Mouse (Mus musculus) midbrain, postnatal 0 days (tissue): ENCODE measurements around the gene Ikzf3. TPM values are rescaled to one million over a fixed set of nuclear protein-coding genes. Genes with fewer than 3 reads are reported as not detected.

Experiments used
- ATAC-seq: fragments of 200-750 bp; cut with Nextera tagmentation; 2 replicates; pipeline ENCODE4 v1.8.0; 2017; ENCODE audit warnings: moderate number of reproducible peaks, mild to moderate bottlenecking, moderate TSS enrichment, moderate library complexity; ENCODE audit not compliant: low FRiP score
- DNase-seq: peaks from one replicate; pipeline ENCODE4 v3.0.0-alpha.2; 2015; ENCODE audit warnings: low spot score
- H3K27ac ChIP-seq: fragments of 300-500 bp; sonication (generic); 2 replicates; pipeline ENCODE4 v1.5.1; 2014; ENCODE audit warnings: low read depth, mild to moderate bottlenecking, low read length, mixed read lengths
- H3K27me3 ChIP-seq: fragments of 300-500 bp; sonication (generic); 2 replicates; pipeline ENCODE4 v1.6.1; 2014; ENCODE audit warnings: low read length, control low read depth, mixed read lengths; ENCODE audit not compliant: insufficient read depth
- H3K36me3 ChIP-seq: fragments of 300-500 bp; sonication (generic); 2 replicates; pipeline ENCODE4 v1.6.1; 2014; ENCODE audit warnings: low read length, control low read depth, mixed read lengths; ENCODE audit not compliant: insufficient read depth
- H3K4me1 ChIP-seq: fragments of 300-500 bp; sonication (generic); 2 replicates; pipeline ENCODE4 v1.6.1; 2014; ENCODE audit warnings: mild to moderate bottlenecking, control low read depth, antibody characterized with exemption, low read length, mixed read lengths; ENCODE audit not compliant: insufficient read depth
- H3K4me2 ChIP-seq: fragments of 300-500 bp; sonication (generic); 2 replicates; pipeline ENCODE4 v1.6.1; 2014; ENCODE audit warnings: low read depth, mild to moderate bottlenecking, low read length, mixed read lengths; ENCODE audit not compliant: poor library complexity, severe bottlenecking
- H3K4me3 ChIP-seq: fragments of 300-500 bp; sonication (generic); 2 replicates; pipeline ENCODE4 v1.5.1; 2014; ENCODE audit warnings: low read depth, mild to moderate bottlenecking, low read length, moderate library complexity
- H3K9ac ChIP-seq: fragments of 300-500 bp; sonication (generic); replicated peaks from 2 replicates; pipeline ENCODE4 v1.6.1; 2014; ENCODE audit warnings: mild to moderate bottlenecking, low read length, moderate library complexity, mixed read lengths; ENCODE audit not compliant: poor library complexity, severe bottlenecking
- H3K9me3 ChIP-seq: fragments of 300-500 bp; sonication (generic); 2 replicates; pipeline ENCODE4 v1.6.1; 2016; ENCODE audit warnings: low read length, control low read depth
- CTCF ChIP-seq: IDR thresholded peaks from 2 replicates; pipeline ENCODE4 v1.5.1; 2016; ENCODE audit warnings: antibody characterized with exemption, mild to moderate bottlenecking
- WGBS: fragments of 180-500 bp; shearing (Covaris S2); extraction: QIAGEN DNeasy Blood & Tissue Kit; methylation state at CpG from one replicate; pipeline ENCODE4 v1.1.7; 2014; 5-methylcytosine and 5-hydroxymethylcytosine counted together
- polyA plus RNA-seq: library from polyadenylated mRNA; unstranded; fragments of >200 nt; fragmentation: Nextera tagmentation; extraction: Ambion mirVana; gene quantifications from 2 replicates; pipeline ENCODE4 v1.2.1, GENCODE M21; 2015
- total RNA-seq: library from RNA; depleted of rRNA; stranded (reverse); fragments of >200 nt; gene quantifications from 2 replicates; pipeline ENCODE4 v1.2.3, GENCODE M21; 2014

The Ikzf3 gene
- total and polyA plus RNA-seq, 2 experiments from 2014 or later = 0.05 to 0.16 TPM

DNA sequence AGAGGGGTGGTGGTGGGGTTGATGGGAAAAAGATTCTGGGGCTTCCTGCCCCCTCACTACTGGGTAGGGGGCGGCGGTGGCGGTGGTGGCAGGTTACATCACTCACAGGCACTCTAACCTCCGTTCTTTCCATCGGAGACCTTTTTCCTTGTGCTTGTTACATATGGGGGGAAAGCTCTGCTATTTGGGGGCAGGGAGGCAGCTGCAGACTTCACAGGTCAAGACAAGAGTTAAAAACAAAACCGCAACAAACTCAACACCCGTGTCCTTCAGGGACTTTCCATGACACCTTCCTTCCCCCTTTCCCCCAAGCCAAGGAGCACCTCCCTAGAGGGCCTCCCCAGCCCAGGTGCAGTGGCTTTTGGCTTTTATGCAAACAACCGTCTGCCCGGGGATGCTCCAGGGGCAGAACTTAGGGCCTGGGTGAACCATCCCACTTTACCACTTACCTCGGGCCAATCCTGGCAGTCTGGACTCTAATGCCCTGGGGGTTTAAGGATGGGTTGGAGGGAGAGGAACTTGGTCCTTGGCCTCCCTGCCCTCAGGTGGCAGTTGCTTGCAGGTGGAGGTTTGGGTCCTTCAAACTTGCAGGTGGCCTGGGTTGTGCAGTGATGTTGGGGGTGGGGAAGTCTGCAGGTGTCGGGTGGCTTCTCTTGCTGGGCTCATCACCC lies 86.6 kb downstream of the Ikzf3 start:
- DNase-seq (no peak), ATAC-seq (no peak)
- Histone ChIP-seq H3K4me3 (no peak overlapping the region), H3K4me1 (no peaks in the 10 kb centered on the region), H3K9me3 (no peaks in the 10 kb centered on the region), H3K9ac (no peak overlapping the region), H3K27ac (no peak overlapping the region), H3K4me2 (no peak overlapping the region), H3K27me3 (peaks cover 7% of the 10 kb centered on the region), H3K36me3 (no peaks in the 10 kb centered on the region)
- no peak for TF ChIP-seq CTCF
- WGBS = 24% methylated on average over 11 of the region's 11 CpGs

DNA sequence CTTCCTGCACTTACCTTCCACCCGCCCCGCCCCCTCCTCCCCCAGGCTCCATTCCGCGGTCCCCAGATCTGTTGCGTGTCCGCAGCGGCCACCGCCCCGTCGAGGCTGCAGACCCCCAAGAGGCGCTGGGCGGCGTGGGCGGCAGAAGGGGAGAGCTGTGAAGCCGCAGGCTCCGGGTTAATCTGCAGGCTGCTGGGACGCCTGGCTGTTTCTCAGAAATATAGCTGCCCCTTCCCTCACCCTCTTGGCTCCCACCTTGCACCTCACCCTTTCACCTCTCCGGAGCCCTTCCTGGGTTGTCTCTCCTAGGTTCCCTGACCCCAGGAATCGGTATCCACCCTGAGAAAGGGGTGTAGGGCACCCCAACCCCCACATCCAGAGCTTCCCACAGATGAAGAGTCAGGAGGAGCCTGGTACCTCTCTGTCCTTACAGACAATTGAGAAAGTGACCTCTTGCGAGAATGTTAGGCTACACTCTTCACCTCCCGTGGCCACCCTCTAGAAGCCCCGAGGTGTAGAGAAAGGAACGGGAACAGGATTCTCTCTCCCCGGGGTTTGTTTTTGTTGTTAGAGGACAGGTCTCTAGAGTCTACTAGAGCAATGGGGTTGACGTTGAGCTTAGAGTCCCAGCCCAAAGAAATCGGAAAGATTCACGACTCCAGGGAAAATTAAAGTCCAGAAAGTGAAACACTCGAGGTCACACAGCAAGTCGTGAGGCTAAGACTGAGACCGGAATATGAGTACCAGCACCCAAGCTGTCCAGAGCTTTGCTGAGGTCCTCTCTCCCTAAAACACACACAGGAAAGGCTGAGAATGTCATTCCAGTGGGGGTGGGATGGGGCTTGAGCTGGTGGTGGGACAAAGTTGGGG lies 87.5 kb downstream of the Ikzf3 start:
- Histone ChIP-seq H3K27ac (no peak overlapping the region; the same call in 1 of the 2 replicates), H3K4me2 (peak overlapping the region; percentile 75), H3K4me3 (peak overlapping the region; percentile 57), H3K9me3 (no peaks in the 10 kb centered on the region), H3K9ac (peak overlapping the region; percentile 67), H3K4me1 (no peaks in the 10 kb centered on the region), H3K36me3 (no peaks in the 10 kb centered on the region), H3K27me3 (peaks cover 7% of the 10 kb centered on the region)
- DNase-seq (no peak), ATAC-seq (0 out of 2 replicates have a peak, but pooled peaks have one; percentile 3)
- no peak for TF ChIP-seq CTCF
- 5% methylated on average over 24 of the region's 30 CpGs for WGBS

DNA sequence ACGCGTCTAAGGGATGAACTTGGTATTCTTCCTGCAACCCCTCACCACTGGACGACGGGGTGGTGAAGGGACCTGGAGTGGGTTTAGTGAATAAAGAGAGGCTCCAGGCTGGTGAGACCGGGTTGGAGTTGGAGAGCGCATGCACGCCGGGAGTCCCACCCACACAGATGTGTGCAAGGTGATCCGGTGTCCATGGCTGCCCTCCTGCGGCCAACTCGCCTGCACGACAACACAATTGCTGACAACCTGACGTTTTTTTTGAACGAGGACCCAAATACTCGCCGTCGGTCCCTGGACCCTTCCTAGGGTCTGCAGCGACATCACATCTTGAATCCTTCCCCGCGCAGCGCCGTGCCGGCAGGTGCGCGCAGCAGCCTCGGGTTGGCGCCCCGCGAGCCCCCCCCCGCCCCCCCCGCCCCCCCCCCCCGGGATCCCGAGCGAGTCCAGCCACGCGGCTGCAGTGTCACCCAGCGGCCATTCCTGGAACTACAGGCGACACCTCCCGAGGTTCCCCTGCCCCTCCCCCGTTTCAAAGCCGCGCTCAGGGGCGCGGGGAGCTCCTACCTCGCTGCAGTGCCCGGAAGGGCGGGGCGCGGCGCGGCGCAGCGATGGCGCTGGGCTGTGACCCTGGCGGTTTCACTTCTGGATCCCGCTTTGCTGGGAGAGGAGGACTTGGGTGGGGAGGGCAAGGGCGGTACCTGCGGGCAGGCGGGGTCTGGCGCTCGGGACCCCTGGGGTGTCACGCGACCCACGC lies 88.3 kb downstream of the Ikzf3 start:
- WGBS = under 1% methylated on average over 51 of the region's 64 CpGs
- Histone ChIP-seq H3K4me2 (peak overlapping the region; percentile 75), H3K36me3 (no peaks in the 10 kb centered on the region), H3K4me3 (peak overlapping the region; percentile 57), H3K27ac (peak overlapping the region; percentile 76), H3K4me1 (no peaks in the 10 kb centered on the region), H3K9me3 (no peaks in the 10 kb centered on the region), H3K27me3 (peaks cover 7% of the 10 kb centered on the region), H3K9ac (peak overlapping the region; percentile 67)
- ATAC-seq (peak; percentile 84), DNase-seq (peak; percentile 82)
- TF ChIP-seq CTCF = peak; percentile 71

DNA sequence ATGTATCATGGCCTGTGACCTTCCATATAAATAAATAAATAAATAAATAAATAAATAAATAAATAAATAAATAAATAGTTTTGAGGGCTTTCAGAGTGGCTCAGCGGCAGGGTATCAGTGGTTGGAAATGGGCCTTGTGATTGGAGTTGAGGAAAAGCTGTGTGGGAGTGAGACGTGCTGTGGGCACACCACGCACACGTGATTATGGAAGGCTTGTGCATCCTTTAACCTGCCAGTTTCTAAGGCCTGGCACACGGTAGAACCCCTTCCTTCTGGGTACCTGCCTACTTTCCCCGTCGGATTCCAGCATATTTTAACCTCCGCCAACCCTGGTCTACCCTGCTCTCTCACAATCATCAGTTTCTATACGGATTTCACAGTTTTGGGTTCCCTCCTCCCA lies 88.9 kb downstream of the Ikzf3 start:
- DNase-seq (no peak), ATAC-seq (peak; percentile 58)
- TF ChIP-seq CTCF = no peak
- Histone ChIP-seq H3K27ac (peak overlapping the region; percentile 76), H3K4me2 (peak overlapping the region; percentile 75), H3K9me3 (no peaks in the 10 kb centered on the region), H3K27me3 (peaks cover 7% of the 10 kb centered on the region), H3K4me1 (no peaks in the 10 kb centered on the region), H3K9ac (peak overlapping the region; percentile 67), H3K4me3 (peak overlapping the region; percentile 57), H3K36me3 (no peaks in the 10 kb centered on the region)
- 19% methylated on average over 9 of the region's 9 CpGs for WGBS

DNA sequence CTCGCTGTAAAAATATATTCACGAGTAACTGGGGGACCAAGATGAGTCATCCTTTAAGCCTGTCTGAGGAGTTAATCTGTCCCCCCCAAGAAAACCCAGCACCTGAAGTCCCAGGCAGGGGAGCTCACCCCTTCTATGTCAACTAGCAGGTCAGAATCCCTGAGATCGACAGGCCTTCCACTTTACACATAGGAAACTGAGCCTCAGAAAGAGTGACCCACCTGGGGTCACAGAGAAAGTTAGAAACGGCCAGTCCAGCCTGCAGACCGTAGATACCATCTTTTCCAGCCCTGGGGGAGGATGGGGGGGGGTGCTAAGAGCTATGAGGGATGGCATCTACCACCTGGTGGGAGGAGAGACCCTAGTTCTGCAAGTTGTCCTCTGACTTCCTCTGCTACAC lies 89.3 kb downstream of the Ikzf3 start:
- Histone ChIP-seq H3K4me2 (peak overlapping the region; percentile 75; the same call in 1 of the 2 replicates), H3K36me3 (no peaks in the 10 kb centered on the region), H3K27ac (no peak overlapping the region), H3K27me3 (peaks cover 7% of the 10 kb centered on the region), H3K4me1 (no peaks in the 10 kb centered on the region), H3K9ac (no peak overlapping the region), H3K4me3 (no peak overlapping the region), H3K9me3 (no peaks in the 10 kb centered on the region)
- TF ChIP-seq CTCF = no peak
- 77% methylated on average over 5 of the region's 5 CpGs for WGBS
- DNase-seq (no peak), ATAC-seq (no peak)
